Comparison of ENCODE assay signal across 12 mouse cellular contexts in the genomic region with DNA sequence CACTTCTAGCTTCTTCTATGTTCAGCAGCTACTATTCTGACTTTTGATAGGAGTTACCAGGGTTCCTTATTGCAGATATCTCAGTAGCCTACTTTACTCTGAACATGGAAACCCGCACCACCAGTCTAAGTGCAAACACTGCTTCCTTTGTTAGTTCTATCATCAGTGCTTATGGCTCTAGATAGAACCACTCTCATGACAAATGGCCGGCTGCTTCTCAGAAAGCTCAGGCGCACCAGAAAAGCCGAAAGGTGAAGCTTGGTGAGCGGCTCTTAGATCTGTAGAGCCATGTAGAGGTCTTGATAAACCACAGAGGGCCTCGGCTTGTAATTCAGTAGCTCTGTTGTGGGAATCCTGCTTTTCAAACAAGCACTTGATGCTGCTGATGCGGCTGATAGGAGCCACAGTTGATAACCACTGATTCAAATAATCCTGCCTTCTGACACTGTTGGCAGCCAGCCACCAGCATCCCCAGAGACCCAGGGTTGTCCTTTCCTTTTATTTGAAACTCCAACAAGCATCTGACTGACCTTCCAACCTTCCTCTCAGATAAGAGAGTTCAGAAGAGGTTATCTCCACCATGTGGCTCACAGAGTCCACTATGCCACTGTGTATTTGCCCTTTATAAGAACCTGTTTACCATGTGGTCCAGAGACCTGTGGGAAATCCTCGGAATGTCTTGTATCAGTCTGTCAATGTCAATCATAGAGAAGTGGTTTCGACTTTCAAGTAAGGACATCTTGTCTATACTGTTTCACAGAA.
A peak's percentile ranks its signal among the peaks of the same experiment; 100 is the strongest.
DNase-seq lines count a peak whose midpoint lies in the region; ATAC-seq lines count a peak whose summit lies in the region.
"Had no signal": no experiment of that assay in that cellular context is flagged by ENCODE, and none has a peak within 500 bp of the region (broad histone marks: within the 10 kb centered on the region; RNA-seq: fewer than 3 reads in every experiment).

No protein-coding gene starts in this region.

- H3K36me3 ChIP-seq in heart, embryonic 11.5 days (ENCODE audit: control insufficient read depth, insufficient read depth, low read length), result no peaks in the 10 kb centered on the region
- H3K36me3 ChIP-seq in embryonic facial prominence, embryonic 10.5 days (replicated peaks), result no peaks in the 10 kb centered on the region
- H3K36me3 ChIP-seq in intestine, embryonic 16.5 days (ENCODE audit: control insufficient read depth, insufficient read depth, low read length), result no peaks in the 10 kb centered on the region
- no peaks in the 10 kb centered on the region for H3K36me3 ChIP-seq in liver, embryonic 16.5 days (ENCODE audit: control insufficient read depth, insufficient read depth)
- H3K36me3 ChIP-seq: limb, embryonic 13.5 days; midbrain, embryonic 15.5 days had no signal

- 0 out of 2 replicates have a peak, but pooled peaks cover 4% of the 10 kb centered on the region for H3K27me3 ChIP-seq in heart, embryonic 11.5 days (ENCODE audit: control insufficient read depth, insufficient read depth, low read length)
- no peaks in the 10 kb centered on the region for H3K27me3 ChIP-seq in embryonic facial prominence, embryonic 10.5 days (replicated peaks; ENCODE audit: low read depth, poor library complexity, severe bottlenecking)
- H3K27me3 ChIP-seq in intestine, embryonic 16.5 days (replicated peaks; ENCODE audit: control insufficient read depth, insufficient read depth, low read length), result no peaks in the 10 kb centered on the region
- H3K27me3 ChIP-seq in liver, embryonic 16.5 days (ENCODE audit: control insufficient read depth, insufficient read depth, low read depth, low read length), result no peaks in the 10 kb centered on the region
- H3K27me3 ChIP-seq: limb, embryonic 13.5 days; midbrain, embryonic 15.5 days had no signal

- DNase-seq in heart, adult 11 months, result peak; percentile 94
- DNase-seq in embryonic facial prominence, embryonic 10.5 days (ENCODE audit: low spot score), result no peak
- no peak for DNase-seq in testis, postnatal 14 days (ENCODE audit: low spot score)
- DNase-seq in thymus, postnatal 14 days, result no peak
- DNase-seq: cerebellum, adult 18-20 months had no signal

- no peak overlapping the region for H3K4me3 ChIP-seq in heart, embryonic 11.5 days (ENCODE audit: low read depth, low read length)
- H3K4me3 ChIP-seq in embryonic facial prominence, embryonic 10.5 days, result no peak overlapping the region
- no peak overlapping the region for H3K4me3 ChIP-seq in intestine, embryonic 16.5 days (ENCODE audit: low read length)
- H3K4me3 ChIP-seq in liver, embryonic 16.5 days (ENCODE audit: low read depth, low read length), result no peak overlapping the region
- H3K4me3 ChIP-seq: limb, embryonic 13.5 days; midbrain, embryonic 15.5 days had no signal

- ATAC-seq in heart, embryonic 11.5 days (replicated peaks; ENCODE audit: insufficient number of reproducible peaks, low FRiP score, low TSS enrichment), result no peak
- ATAC-seq in intestine, embryonic 16.5 days, result 0 out of 2 replicates have a peak, but pooled peaks have one; percentile 7
- peak; percentile 87 for ATAC-seq in liver, embryonic 16.5 days (ENCODE audit: low read depth)
- ATAC-seq in megakaryocyte progenitor cell, adult 5-6 weeks (replicated peaks; ENCODE audit: poor library complexity), result no peak
- ATAC-seq: midbrain, embryonic 15.5 days had no signal

- H3K27ac ChIP-seq in heart, embryonic 11.5 days (ENCODE audit: low read depth, low read length), result no peak overlapping the region
- peak overlapping the region; percentile 40; the same call in 1 of the 2 replicates for H3K27ac ChIP-seq in embryonic facial prominence, embryonic 10.5 days (replicated peaks)
- no peak overlapping the region for H3K27ac ChIP-seq in intestine, embryonic 16.5 days (ENCODE audit: low read length)
- H3K27ac ChIP-seq in liver, embryonic 16.5 days (ENCODE audit: low read length), result no peak overlapping the region
- H3K27ac ChIP-seq: kidney, postnatal 0 days; limb, embryonic 13.5 days; midbrain, embryonic 15.5 days had no signal

- H3K4me1 ChIP-seq in heart, embryonic 11.5 days (ENCODE audit: control insufficient read depth, insufficient read depth, low read length), result peaks cover 6% of the 10 kb centered on the region
- peaks cover 20% of the 10 kb centered on the region for H3K4me1 ChIP-seq in embryonic facial prominence, embryonic 10.5 days
- peaks cover 6% of the 10 kb centered on the region for H3K4me1 ChIP-seq in intestine, embryonic 16.5 days (ENCODE audit: control insufficient read depth, insufficient read depth, low read length)
- H3K4me1 ChIP-seq in liver, embryonic 16.5 days (ENCODE audit: control insufficient read depth, low read depth, low read length), result no peaks in the 10 kb centered on the region
- H3K4me1 ChIP-seq: midbrain, embryonic 15.5 days had no signal

- H3K9ac ChIP-seq in heart, embryonic 11.5 days (ENCODE audit: low read depth, low read length), result no peak overlapping the region
- H3K9ac ChIP-seq in intestine, embryonic 16.5 days (ENCODE audit: low read depth, low read length), result no peak overlapping the region
- no peak overlapping the region for H3K9ac ChIP-seq in liver, embryonic 16.5 days (ENCODE audit: low read depth, low read length)
- H3K9ac ChIP-seq: limb, embryonic 13.5 days; midbrain, embryonic 15.5 days had no signal

- WGBS in heart, embryonic 11.5 days (ENCODE audit: insufficient replicate concordance), result 12% methylated on average over 9 of the region's 9 CpGs
- 76% methylated on average over 9 of the region's 9 CpGs for WGBS in embryonic facial prominence, embryonic 10.5 days
- WGBS in intestine, embryonic 16.5 days, result 51% methylated on average over 9 of the region's 9 CpGs
- WGBS in liver, embryonic 16.5 days (ENCODE audit: insufficient replicate concordance), result 48% methylated on average over 9 of the region's 9 CpGs

- no peaks in the 10 kb centered on the region for H3K9me3 ChIP-seq in heart, embryonic 11.5 days (replicated peaks; ENCODE audit: control insufficient read depth, low read length)
- H3K9me3 ChIP-seq in embryonic facial prominence, embryonic 10.5 days, result no peaks in the 10 kb centered on the region
- no peaks in the 10 kb centered on the region for H3K9me3 ChIP-seq in intestine, embryonic 16.5 days (ENCODE audit: control insufficient read depth, low read length)
- no peaks in the 10 kb centered on the region for H3K9me3 ChIP-seq in liver, embryonic 16.5 days (replicated peaks; ENCODE audit: control insufficient read depth, low read length)
- H3K9me3 ChIP-seq: limb, embryonic 13.5 days; midbrain, embryonic 15.5 days had no signal

- no peak overlapping the region for H3K4me2 ChIP-seq in heart, embryonic 11.5 days
- H3K4me2 ChIP-seq in intestine, embryonic 16.5 days (ENCODE audit: low read depth, low read length), result no peak overlapping the region
- H3K4me2 ChIP-seq in liver, embryonic 16.5 days (ENCODE audit: low read depth, low read length), result no peak overlapping the region
- H3K4me2 ChIP-seq: limb, embryonic 13.5 days; midbrain, embryonic 15.5 days had no signal

Comparison
In these comparisons a context has a peak if more than half of its experiments do, and no peak if none do; other contexts are left out.
1. ATAC-seq: peak in intestine, embryonic 16.5 days (single experiment) and liver, embryonic 16.5 days (single experiment); none in heart, embryonic 11.5 days (single experiment) and megakaryocyte progenitor cell, adult 5-6 weeks (single experiment).